Mouse (Mus musculus) liver, embryonic 18 days (tissue): ENCODE measurements around the gene Nkx2-5. TPM values are rescaled to one million over a fixed set of nuclear protein-coding genes. Genes with fewer than 3 reads are reported as not detected.

Source experiments
- polyA plus RNA-seq: library from polyadenylated mRNA; depleted of rRNA; stranded (reverse); fragments of >200 nt; gene quantifications from 2 replicates; pipeline ENCODE4 v1.2.3, GENCODE M21; 2012; rRNA removed

The Nkx2-5 gene
- polyA plus RNA-seq, result not detected in 2 replicates

DNA sequence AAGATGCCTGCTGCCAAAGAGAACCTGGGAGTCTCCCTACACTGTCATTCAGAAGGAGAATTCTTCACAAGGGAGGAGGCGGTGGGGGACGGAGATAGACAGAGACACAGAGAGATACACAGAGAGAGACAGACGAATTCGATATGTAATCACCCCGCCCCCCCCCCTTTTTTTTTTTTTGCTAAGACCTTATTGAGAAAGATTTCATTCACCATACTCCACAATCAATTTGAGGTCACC lies at the start of gene Nkx2-5:
Gene Nkx2-5 (minus strand): TSS at position 101 of the 240 bp plus-strand sequence.

Other genes starting within 250 kb of the Nkx2-5 start
- gene Atp6v0e, start 181.8 kb downstream of the Nkx2-5 start, polyA plus RNA-seq, result 93.2 and 101 TPM in 2 replicates
- gene Crebrf, start 129.4 kb downstream of the Nkx2-5 start, polyA plus RNA-seq, result 2.7 and 3.5 TPM in 2 replicates
- 16.1 and 16.5 TPM in 2 replicates for gene Bnip1, start 63.9 kb downstream of the Nkx2-5 start, polyA plus RNA-seq
- gene Kifc5b, start 72.1 kb upstream of the Nkx2-5 start, polyA plus RNA-seq, result 6.3 and 8.5 TPM in 2 replicates
- gene Phf1, start 88.0 kb upstream of the Nkx2-5 start, polyA plus RNA-seq, result 8.9 and 9.6 TPM in 2 replicates
- gene Cuta, start 94.6 kb upstream of the Nkx2-5 start, polyA plus RNA-seq, result 49.2 and 54.1 TPM in 2 replicates
- gene Syngap1, start 96.2 kb upstream of the Nkx2-5 start, polyA plus RNA-seq, result 1.9 and 2.7 TPM in 2 replicates
- gene Zbtb9, start 128.2 kb upstream of the Nkx2-5 start, polyA plus RNA-seq, result 3.7 and 4.3 TPM in 2 replicates
- gene Bak1, start 184.0 kb upstream of the Nkx2-5 start, polyA plus RNA-seq, result 17.1 and 18.0 TPM in 2 replicates
- gene Itpr3, start 212.3 kb upstream of the Nkx2-5 start, polyA plus RNA-seq, result 1.2 and 1.4 TPM in 2 replicates